Mouse (Mus musculus): ENCODE results near the gene Abca12. TPM values are rescaled to one million over a fixed set of nuclear protein-coding genes. Genes with fewer than 3 reads are reported as not detected.

Gene Abca12
- not detected for total RNA-seq (2021)
- long read RNA-seq, experiment 1, result 0 reads
- long read RNA-seq, experiment 2, result 0 reads

- DNase-seq (ENCODE audit: low spot score), result no peak
Measured at GRCm38 (mm10) chr1:71414810-71415209, at the start of gene Abca12. Gene Abca12 (minus strand): TSS chr1:71414910.

- DNase-seq (ENCODE audit: low spot score), result no peak
Measured at GRCm38 (mm10) chr1:71457961-71458360, 43.3 kb upstream of the Abca12 start.

- no peak for DNase-seq (ENCODE audit: low spot score)
Measured at GRCm38 (mm10) chr1:71447424-71447823, 32.7 kb upstream of the Abca12 start.

GRCm38 (mm10) chr1:71421741-71422333 is 7.1 kb upstream of the Abca12 start:
- no peak for DNase-seq (ENCODE audit: low spot score)

- no peak for DNase-seq (ENCODE audit: low spot score)
Measured at GRCm38 (mm10) chr1:71418467-71418866, 3.8 kb upstream of the Abca12 start.

- no peak for DNase-seq (ENCODE audit: low spot score)
Measured at GRCm38 (mm10) chr1:71417951-71418350, 3.2 kb upstream of the Abca12 start.

GRCm38 (mm10) chr1:71414084-71414483 is 626 bp downstream of the Abca12 start:
- DNase-seq (ENCODE audit: low spot score), result no peak

GRCm38 (mm10) chr1:71413114-71413513 is 1.6 kb downstream of the Abca12 start:
- DNase-seq (ENCODE audit: low spot score), result no peak

- no peak for DNase-seq (ENCODE audit: low spot score)
Measured at GRCm38 (mm10) chr1:71407711-71408110, 7.0 kb downstream of the Abca12 start.

- no peak for DNase-seq (ENCODE audit: low spot score)
Measured at GRCm38 (mm10) chr1:71397635-71398034, 17.1 kb downstream of the Abca12 start.

- DNase-seq (ENCODE audit: low spot score), result no peak
Measured at GRCm38 (mm10) chr1:71396105-71396504, 18.6 kb downstream of the Abca12 start.

GRCm38 (mm10) chr1:71394177-71394576 is 20.5 kb downstream of the Abca12 start:
- no peak for DNase-seq (ENCODE audit: low spot score)

- no peak for DNase-seq (ENCODE audit: low spot score)
Measured at GRCm38 (mm10) chr1:71393489-71393888, 21.2 kb downstream of the Abca12 start.

GRCm38 (mm10) chr1:71392463-71392862 is 22.2 kb downstream of the Abca12 start:
- DNase-seq (ENCODE audit: low spot score), result no peak

- DNase-seq (ENCODE audit: low spot score), result no peak
Measured at GRCm38 (mm10) chr1:71386593-71386992, 28.1 kb downstream of the Abca12 start.

GRCm38 (mm10) chr1:71384098-71384497 is 30.6 kb downstream of the Abca12 start:
- DNase-seq (ENCODE audit: low spot score), result no peak

- no peak for DNase-seq (ENCODE audit: low spot score)
Measured at GRCm38 (mm10) chr1:71373090-71373489, 41.6 kb downstream of the Abca12 start.

GRCm38 (mm10) chr1:71370266-71370665 is 44.4 kb downstream of the Abca12 start:
- DNase-seq (ENCODE audit: low spot score), result no peak

GRCm38 (mm10) chr1:71367770-71368169 is 46.9 kb downstream of the Abca12 start:
- no peak for DNase-seq (ENCODE audit: low spot score)

GRCm38 (mm10) chr1:71342861-71343554 is 71.7 kb downstream of the Abca12 start:
- DNase-seq (ENCODE audit: low spot score), result no peak

GRCm38 (mm10) chr1:71342261-71342594 is 72.5 kb downstream of the Abca12 start:
- no peak for DNase-seq (ENCODE audit: low spot score)

GRCm38 (mm10) chr1:71341370-71342260 is 73.1 kb downstream of the Abca12 start:
- DNase-seq (ENCODE audit: low spot score), result no peak

All from gastrocnemius, adult 18-20 months (tissue).